Mouse (Mus musculus): ENCODE measurements around the gene Hfe2.

DNA sequence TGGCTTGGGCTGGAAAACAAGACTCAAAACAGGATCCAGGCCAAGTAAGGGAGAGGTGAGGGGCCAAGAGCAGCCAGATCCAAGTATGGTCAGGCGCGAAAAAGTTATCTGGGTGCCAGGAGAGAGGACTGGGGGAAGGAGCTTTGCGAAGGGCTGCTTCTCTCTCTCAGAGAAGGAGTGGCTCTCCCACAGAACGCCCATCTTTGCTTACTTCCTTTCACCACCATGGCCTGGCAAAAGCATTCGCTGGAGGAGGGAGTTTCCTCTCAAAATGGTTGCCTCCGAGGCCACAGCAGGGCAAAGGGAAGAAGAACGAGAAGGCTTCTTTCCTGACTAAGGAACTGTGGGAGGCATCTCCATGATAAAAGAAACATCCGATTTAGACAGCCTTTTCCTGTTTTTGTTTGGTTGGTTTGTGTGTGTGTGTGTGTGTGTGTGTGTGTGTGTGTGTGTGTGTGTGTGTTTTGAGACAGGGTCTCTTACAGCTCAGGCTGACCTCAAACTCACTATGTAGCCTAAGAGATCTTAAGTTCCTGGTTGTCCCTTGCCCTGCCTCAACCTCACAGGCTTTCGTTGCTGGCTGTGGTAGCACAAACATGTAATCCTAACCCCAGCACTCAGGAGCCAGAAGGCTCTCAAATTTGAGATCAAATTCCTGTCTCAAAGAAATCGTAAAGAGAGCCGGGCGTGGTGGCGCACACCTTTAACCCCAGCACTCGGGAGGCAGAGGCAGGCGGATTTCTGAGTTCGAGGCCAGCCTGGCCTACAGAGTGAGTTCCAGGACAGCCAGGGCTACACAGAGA lies 47.1 kb downstream of the Hfe2 start:
- no peak for TF ChIP-seq CTCF (IDR thresholded peaks at IDR 0.05; ENCODE audit: low read depth, low read length)
- TF ChIP-seq GATA1 (IDR thresholded peaks at IDR 0.05; ENCODE audit: borderline replicate concordance, low read length) = no peak
- no peak for TF ChIP-seq POLR2AphosphoS5 (IDR thresholded peaks at IDR 0.05; ENCODE audit: insufficient replicate concordance, low read depth, low read length)

All from G1E (cell line).